Mouse (Mus musculus) splenic B cell, adult 2 months (primary cell): ENCODE data around the gene Mrps5.
"Not testable (repeated sequence)": the region's sequence is repeated elsewhere in the genome, so short reads cannot be mapped to it uniquely, and the experiment has no call there.

Experiments used
- DNase-seq: peaks from one replicate; pipeline ENCODE4 v3.0.0-alpha.2; 2011; ENCODE audit warnings: low read depth, low spot score
- H3K27me3 ChIP-seq: 2 replicates; pipeline ENCODE4 v1.6.1; 2012; ENCODE audit warnings: mild to moderate bottlenecking, low read length, moderate library complexity, mixed read lengths; ENCODE audit not compliant: control insufficient read depth, poor library complexity, insufficient read depth, severe bottlenecking
- H3K36me3 ChIP-seq: 2 replicates; pipeline ENCODE4 v1.6.1; 2012; ENCODE audit warnings: mild to moderate bottlenecking, low read length, moderate library complexity, mixed read lengths; ENCODE audit not compliant: control insufficient read depth, poor library complexity, insufficient read depth, severe bottlenecking

Gene Mrps5

GRCm38 (mm10) chr2:127590204-127590603 lies 3.2 kb downstream of the Mrps5 start:
- no peaks in the 10 kb centered on the region for H3K27me3 ChIP-seq
- DNase-seq, result peak; percentile 35
- no peaks in the 10 kb centered on the region for H3K36me3 ChIP-seq

GRCm38 (mm10) chr2:127590840-127591239 lies 3.8 kb downstream of the Mrps5 start:
- Histone ChIP-seq H3K27me3 (no peaks in the 10 kb centered on the region), H3K36me3 (peaks cover 3% of the 10 kb centered on the region)
- no peak for DNase-seq

DNA sequence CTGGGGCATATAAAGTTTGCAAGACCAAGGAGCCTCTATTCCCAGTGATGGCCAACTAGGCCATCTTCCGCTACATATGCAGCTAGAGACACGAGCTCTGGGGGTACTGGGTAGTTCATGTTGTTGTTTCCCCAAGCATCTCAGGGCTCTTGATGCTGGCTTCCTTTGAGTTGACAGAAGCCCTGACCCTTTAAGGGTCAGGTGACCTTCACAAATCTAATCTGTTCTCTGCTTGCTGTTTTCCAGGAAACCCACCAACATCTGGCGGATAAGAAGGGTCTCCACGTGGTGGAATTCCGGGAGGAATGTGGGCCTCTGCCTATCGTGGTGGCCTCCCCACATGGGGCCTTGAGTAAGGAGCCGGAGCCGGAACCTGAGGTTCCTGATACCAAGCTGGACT lies 16.4 kb downstream of the Mrps5 start:
- not testable (repeated sequence) for H3K36me3 ChIP-seq, DNase-seq, H3K27me3 ChIP-seq

DNA sequence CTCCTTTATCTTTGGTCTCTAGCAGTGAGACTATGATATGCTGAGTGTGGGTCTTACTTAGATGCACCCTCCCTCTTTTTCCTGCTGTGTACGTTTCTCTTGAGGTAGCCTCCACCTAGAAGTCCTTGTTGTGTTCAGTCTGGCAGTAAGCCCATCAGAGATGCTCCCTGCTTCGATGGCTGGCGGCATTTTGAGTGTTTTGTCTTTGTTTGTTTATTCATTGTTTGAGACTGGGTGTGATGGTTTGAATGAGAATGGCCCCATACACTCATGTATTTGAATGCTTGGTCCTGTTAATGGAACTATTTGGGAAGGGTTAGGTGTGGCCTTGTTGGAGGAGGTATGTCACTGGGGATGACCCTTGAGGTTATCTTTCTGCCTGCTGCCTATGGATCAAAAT lies 18.2 kb downstream of the Mrps5 start:
- Histone ChIP-seq H3K27me3 (no peaks in the 10 kb centered on the region), H3K36me3 (peaks cover 4% of the 10 kb centered on the region; the same call in 1 of the 2 replicates)
- no peak for DNase-seq

- Histone ChIP-seq H3K36me3 (peaks cover 3% of the 10 kb centered on the region; the same call in 1 of the 2 replicates), H3K27me3 (no peaks in the 10 kb centered on the region)
- DNase-seq, result peak; percentile 39
Measured at GRCm38 (mm10) chr2:127608234-127608633, 21.2 kb downstream of the Mrps5 start.

DNA sequence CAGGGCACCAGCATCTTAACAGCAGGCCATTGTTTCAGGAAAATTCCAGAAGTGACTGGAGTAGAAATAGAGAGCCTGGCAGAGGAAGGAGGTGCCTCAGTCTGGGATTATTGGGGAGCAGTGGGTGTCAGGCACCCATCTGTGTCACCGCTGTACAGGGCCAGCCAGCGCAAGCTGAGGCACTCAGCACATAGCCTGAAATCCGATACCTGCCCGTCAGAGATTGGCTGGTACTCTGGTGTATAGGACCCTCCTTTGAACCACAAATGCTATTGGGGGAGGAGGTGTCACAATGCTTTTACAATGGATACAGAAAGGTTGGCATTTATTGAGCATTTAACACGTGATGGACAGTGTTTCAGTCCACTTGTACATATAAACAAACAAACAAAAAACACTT lies 22.0 kb downstream of the Mrps5 start:
- Histone ChIP-seq H3K27me3 (no peaks in the 10 kb centered on the region), H3K36me3 (peaks cover 2% of the 10 kb centered on the region; the same call in 1 of the 2 replicates)
- no peak for DNase-seq

DNA sequence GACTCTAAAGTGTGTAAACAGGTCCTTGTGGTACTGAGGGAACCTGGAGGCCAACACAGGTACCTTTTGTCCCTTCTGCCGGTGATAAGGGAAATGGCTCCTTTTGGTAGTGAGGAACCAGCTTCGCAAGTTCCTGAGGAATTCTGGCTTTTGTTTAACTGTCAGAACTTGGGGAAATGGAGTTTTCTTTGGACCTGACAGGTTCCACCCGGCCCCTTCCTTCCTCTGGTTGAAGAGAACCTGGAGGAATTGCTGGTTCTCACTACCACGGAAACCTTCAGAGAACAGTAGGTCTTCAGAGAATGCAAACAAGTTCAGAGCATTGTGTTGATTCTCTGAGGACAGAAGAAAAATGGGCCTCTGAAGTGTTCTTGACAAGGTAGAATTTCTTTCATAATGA lies 24.4 kb downstream of the Mrps5 start:
- Histone ChIP-seq H3K27me3 (no peaks in the 10 kb centered on the region), H3K36me3 (no peaks in the 10 kb centered on the region)
- no peak for DNase-seq

DNA sequence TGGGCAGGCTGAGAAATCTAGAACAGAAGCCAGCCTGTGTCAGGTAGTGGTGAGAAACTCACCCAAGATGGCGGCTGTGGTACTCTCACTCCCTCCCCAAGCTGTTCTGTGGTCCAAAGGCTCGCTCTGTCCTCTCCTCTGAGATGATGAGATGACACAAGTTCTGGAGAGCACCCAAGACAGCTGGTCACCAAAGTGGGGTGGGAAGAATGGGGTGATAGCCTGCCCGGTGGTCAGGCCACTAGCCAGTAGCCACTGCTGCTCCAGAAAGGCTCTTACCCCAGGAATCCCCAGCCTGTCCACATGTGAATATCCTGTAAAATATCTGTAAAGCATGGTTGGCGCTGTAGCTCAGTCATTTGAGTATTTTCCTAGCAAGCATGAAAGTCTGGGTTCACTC lies 25.3 kb downstream of the Mrps5 start:
- Histone ChIP-seq H3K27me3 (no peaks in the 10 kb centered on the region), H3K36me3 (no peaks in the 10 kb centered on the region)
- DNase-seq, result no peak

DNA sequence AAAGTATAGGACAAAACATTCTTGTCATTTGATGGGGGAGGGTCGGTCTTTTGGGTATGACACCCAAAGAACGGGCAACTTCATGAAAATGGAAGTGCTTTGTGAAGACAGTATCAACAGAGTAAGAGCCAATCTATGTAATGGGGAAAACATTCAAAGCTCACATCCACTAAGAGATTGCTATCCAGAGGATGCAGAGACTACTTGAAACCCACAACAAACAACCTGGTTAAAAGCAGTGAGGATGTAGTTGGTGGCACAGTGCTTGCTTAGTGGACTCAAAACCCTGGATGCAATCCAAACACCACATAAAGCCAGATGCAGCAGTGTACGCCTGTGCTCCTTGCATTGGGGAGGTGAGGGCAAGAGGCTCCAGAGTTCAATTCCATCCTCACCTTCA lies 32.3 kb downstream of the Mrps5 start:
- no peak for DNase-seq
- no peaks in the 10 kb centered on the region for H3K36me3 ChIP-seq

DNA sequence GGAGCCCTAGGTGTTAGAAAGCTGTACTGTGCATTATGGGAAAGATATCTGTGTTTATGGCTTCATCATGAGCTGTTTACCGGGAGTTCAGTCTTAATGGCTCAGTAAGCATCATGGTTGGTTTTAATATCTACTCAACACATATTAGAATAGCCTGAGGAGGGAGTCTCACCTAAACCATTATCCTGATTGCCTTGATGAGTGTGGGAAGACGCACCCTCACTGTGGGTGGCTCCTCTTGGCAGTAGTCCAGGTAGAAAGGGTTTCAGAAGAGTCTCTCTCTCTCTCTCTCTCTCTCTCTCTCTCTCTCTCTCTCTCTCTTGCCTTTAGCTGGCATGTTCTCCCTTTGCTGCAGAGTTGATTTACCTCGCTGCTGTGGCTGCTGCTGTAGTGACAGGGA lies 35.0 kb downstream of the Mrps5 start:
- no peak for DNase-seq
- Histone ChIP-seq H3K36me3 (no peaks in the 10 kb centered on the region), H3K27me3 (no peaks in the 10 kb centered on the region)

More for the DNA sequence above, 32.3 kb downstream of the Mrps5 start:
- no peaks in the 10 kb centered on the region for H3K27me3 ChIP-seq

- H3K27me3 ChIP-seq, result no peaks in the 10 kb centered on the region
- H3K36me3 ChIP-seq, result no peaks in the 10 kb centered on the region
- no peak for DNase-seq
Measured at GRCm38 (mm10) chr2:127624786-127625185, 37.8 kb downstream of the Mrps5 start.

GRCm38 (mm10) chr2:127625659-127626058 lies 38.6 kb downstream of the Mrps5 start:
- H3K36me3 ChIP-seq, result no peaks in the 10 kb centered on the region
- no peak for DNase-seq
- H3K27me3 ChIP-seq, result no peaks in the 10 kb centered on the region

DNA sequence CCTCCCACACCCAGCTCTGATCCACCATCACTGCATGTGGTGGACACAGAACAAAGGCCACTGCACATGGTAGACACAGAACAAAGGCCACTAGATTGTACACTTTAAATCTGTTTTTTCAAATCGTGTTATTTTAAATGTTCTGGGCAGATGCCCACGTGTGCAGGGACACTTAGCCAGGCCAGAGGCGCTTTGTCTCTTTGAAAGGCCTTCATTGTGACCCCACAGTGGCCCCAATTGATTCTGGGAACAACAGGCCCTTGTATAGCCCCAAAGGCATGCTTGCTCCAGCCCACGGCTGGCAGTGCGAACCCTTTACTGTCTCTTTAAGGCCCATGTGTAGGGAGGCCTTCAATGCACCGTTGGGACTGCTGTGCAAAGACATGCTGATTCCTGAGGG lies 40.3 kb downstream of the Mrps5 start:
- no peaks in the 10 kb centered on the region for H3K36me3 ChIP-seq
- no peaks in the 10 kb centered on the region for H3K27me3 ChIP-seq
- no peak for DNase-seq

GRCm38 (mm10) chr2:127627990-127628570 lies 41.1 kb downstream of the Mrps5 start:
- DNase-seq, result no peak
- Histone ChIP-seq H3K36me3 (no peaks in the 10 kb centered on the region), H3K27me3 (no peaks in the 10 kb centered on the region)

DNA sequence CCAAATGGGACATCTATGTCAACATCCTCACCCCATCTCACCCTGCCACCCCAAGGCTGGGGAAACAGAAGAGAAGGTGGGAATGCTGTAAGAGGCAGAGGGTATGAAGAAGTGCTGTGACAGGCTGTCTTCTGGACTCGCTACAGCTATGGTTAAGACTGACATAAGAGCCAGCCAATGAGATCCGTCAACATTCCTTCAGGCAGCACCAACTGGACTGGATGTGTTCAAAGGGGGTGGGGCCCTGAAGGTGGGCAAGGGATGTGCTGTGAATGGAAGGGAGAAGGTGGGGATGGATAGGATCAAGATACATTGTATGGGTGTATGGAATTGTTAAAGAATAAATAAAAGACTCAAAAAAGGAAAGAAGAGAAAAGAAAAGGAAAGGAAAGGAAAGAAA lies 45.6 kb downstream of the Mrps5 start:
- DNase-seq, result no peak
- Histone ChIP-seq H3K27me3 (no peaks in the 10 kb centered on the region), H3K36me3 (no peaks in the 10 kb centered on the region)

GRCm38 (mm10) chr2:127635581-127635980 lies 48.6 kb downstream of the Mrps5 start:
- no peak for DNase-seq
- H3K36me3 ChIP-seq, result no peaks in the 10 kb centered on the region
- H3K27me3 ChIP-seq, result no peaks in the 10 kb centered on the region
